Mouse (Mus musculus) testis, adult 2 months (tissue): ENCODE data around the gene Ppm1a.

Experiments used
- CTCF ChIP-seq: fragments of 200-500 bp; IDR thresholded peaks from 2 replicates; pipeline ENCODE4 v1.5.1; 2012; ENCODE audit warnings: low read depth, mild to moderate bottlenecking, inconsistent platforms, low read length, moderate library complexity; ENCODE audit not compliant: control insufficient read depth, insufficient read depth, insufficient replicate concordance
- POLR2A ChIP-seq: fragments of 200-500 bp; IDR thresholded peaks from 2 replicates; pipeline ENCODE4 v1.6.1; 2012; ENCODE audit warnings: low read depth, mild to moderate bottlenecking, inconsistent platforms, low read length, moderate library complexity; ENCODE audit not compliant: control insufficient read depth

DNA sequence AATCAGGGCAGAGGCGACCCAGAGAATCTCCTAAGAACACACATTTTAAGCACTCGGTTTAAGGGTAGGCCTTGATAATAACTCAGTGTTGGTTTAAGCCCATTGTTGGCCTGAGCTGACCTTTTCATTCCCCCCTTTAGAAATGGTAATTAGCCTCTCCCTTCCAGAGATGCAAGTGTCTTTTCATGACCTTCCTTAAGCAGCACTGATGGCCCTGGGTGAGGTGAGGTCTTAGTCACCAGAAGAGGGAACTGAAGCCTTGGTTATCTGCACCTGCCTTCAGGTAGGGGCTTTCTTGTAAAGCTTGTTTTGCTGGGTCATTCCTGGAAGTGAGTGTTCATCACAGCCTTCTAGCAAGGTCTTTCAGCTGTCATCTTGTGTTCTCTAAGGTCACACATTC, 23.1 kb upstream of the Ppm1a start:
- no peak for TF ChIP-seq CTCF
- TF ChIP-seq POLR2A, result no peak
